Mouse (Mus musculus): ENCODE results near the gene Calu.

The Calu gene

GRCm38 (mm10) chr6:29420596-29420995 lies 72.7 kb downstream of the Calu start:
- DNase-seq (ENCODE audit: low read depth, low spot score): no peak

- DNase-seq (ENCODE audit: low read depth, low spot score): no peak
Observed at GRCm38 (mm10) chr6:29425118-29425517, 77.2 kb downstream of the Calu start.

- DNase-seq (ENCODE audit: low read depth, low spot score): no peak
Observed at GRCm38 (mm10) chr6:29426331-29426730, 78.5 kb downstream of the Calu start.
